Mouse (Mus musculus): ENCODE measurements around the gene Lrg1. TPM values are rescaled to one million over a fixed set of nuclear protein-coding genes. Genes with fewer than 3 reads are reported as not detected.
A peak's percentile ranks its signal among the peaks of the same experiment; 100 is the strongest.

The Lrg1 gene
- total RNA-seq, 2 experiments from 2014 or later = 1.6 to 4.7 TPM

GRCm38 (mm10) chr17:56136558-56136957 lies 14.8 kb upstream of the Lrg1 start:
- no peak for ATAC-seq (replicated peaks; ENCODE audit: poor library complexity)

DNA sequence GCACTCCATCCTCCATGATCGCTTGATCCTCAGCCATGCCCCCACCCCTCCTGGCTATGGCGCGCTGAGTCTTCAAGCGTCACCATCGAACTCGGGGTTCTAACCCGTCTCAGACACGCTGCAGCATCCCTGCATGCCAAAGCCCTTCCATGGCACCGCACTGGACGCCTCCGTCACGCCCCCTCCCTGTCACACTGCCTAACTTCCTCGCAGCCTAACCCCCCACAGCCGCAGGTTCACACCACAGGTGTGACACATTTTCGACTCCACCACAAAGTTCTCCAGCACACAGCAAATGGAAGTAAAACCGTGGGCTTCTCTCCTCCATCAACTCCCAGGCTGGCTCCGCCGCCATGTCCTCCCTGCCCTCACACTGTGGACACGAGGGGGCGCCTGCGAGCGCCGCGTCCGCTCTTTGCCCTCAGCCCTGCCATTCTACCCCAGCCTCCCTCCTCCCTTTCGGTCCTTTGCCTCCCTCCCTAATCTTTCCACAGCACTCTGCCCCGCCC lies 12.7 kb upstream of the Lrg1 start:
- ATAC-seq (replicated peaks; ENCODE audit: poor library complexity) = peak; percentile 70

- peak; percentile 64 for ATAC-seq (replicated peaks; ENCODE audit: poor library complexity)
Measured at GRCm38 (mm10) chr17:56133457-56134363, 11.9 kb upstream of the Lrg1 start.

DNA sequence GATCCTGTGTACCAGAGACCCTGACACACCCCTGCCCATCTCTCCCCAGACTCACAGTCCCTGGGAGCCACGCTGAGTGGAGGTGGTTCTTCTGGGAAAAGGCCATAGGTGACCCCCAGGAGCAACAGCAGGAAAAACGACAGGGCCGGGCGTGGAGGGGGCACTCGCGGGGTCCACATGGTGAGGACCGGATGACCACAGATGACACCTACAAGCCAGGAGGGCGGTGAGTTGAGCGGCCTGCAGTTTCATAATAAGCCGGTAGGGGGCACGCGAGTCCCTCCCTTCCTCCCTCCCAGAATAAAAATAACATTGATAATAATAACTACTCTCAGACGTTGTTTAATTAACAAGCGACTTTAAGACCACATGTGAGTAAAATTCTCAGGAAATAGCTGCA lies 10.9 kb upstream of the Lrg1 start:
- peak; percentile 50 for ATAC-seq (replicated peaks; ENCODE audit: poor library complexity)

- ATAC-seq (replicated peaks; ENCODE audit: poor library complexity) = peak; percentile 31; the same call in 1 of the 2 replicates
Measured at GRCm38 (mm10) chr17:56131814-56132213, 10.0 kb upstream of the Lrg1 start.

GRCm38 (mm10) chr17:56131136-56131535 lies 9.3 kb upstream of the Lrg1 start:
- ATAC-seq (replicated peaks; ENCODE audit: poor library complexity) = no peak

DNA sequence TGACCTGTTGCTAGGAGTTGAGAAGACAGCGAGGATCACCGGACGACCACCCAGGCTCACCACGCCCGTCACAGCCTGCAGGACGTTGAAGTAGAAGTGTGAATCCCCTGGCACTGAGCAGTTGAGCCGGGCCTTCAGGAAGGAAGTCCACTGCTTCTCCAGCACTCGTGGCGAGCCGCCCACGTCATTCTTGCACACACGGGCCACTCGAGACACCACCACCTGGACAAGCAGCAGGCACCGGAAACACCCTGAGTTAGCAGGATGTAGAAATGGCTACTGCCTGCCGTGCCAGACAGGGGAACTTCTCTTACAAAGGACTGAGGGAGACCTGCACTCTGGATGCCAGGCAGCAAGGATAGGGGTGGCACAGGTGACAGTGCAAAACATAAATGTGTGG lies 6.4 kb upstream of the Lrg1 start:
- ATAC-seq (replicated peaks; ENCODE audit: poor library complexity) = 0 out of 2 replicates have a peak, but pooled peaks have one; percentile 9

GRCm38 (mm10) chr17:56126175-56126574 lies 4.4 kb upstream of the Lrg1 start:
- no peak for ATAC-seq (replicated peaks; ENCODE audit: poor library complexity)

- ATAC-seq (replicated peaks; ENCODE audit: poor library complexity) = no peak
Measured at GRCm38 (mm10) chr17:56125276-56125630, 3.5 kb upstream of the Lrg1 start.

GRCm38 (mm10) chr17:56124377-56125275 lies 2.8 kb upstream of the Lrg1 start:
- ATAC-seq (replicated peaks; ENCODE audit: poor library complexity) = peak; percentile 60

GRCm38 (mm10) chr17:56123681-56124340 lies 2.0 kb upstream of the Lrg1 start:
- ATAC-seq (replicated peaks; ENCODE audit: poor library complexity) = no peak

DNA sequence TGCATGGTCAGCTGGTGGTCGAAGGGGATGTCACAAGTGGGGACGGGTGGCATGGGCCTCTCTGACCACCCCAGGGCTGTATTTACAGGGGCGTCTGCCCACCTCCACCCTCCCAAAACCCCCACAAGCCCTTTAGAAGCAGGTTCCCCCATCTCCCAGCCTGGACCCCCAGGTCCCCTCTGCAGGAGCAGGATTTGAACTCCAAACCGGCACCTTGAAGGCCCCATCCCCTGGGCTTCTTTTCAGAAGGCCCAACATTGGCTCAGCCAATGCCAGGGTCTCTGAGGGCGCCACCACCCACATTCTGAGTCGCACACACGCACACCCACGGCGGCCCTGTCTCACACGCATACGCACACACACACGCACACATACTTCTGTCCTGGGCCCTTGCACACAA lies 1.4 kb upstream of the Lrg1 start:
- ATAC-seq (replicated peaks; ENCODE audit: poor library complexity) = no peak

DNA sequence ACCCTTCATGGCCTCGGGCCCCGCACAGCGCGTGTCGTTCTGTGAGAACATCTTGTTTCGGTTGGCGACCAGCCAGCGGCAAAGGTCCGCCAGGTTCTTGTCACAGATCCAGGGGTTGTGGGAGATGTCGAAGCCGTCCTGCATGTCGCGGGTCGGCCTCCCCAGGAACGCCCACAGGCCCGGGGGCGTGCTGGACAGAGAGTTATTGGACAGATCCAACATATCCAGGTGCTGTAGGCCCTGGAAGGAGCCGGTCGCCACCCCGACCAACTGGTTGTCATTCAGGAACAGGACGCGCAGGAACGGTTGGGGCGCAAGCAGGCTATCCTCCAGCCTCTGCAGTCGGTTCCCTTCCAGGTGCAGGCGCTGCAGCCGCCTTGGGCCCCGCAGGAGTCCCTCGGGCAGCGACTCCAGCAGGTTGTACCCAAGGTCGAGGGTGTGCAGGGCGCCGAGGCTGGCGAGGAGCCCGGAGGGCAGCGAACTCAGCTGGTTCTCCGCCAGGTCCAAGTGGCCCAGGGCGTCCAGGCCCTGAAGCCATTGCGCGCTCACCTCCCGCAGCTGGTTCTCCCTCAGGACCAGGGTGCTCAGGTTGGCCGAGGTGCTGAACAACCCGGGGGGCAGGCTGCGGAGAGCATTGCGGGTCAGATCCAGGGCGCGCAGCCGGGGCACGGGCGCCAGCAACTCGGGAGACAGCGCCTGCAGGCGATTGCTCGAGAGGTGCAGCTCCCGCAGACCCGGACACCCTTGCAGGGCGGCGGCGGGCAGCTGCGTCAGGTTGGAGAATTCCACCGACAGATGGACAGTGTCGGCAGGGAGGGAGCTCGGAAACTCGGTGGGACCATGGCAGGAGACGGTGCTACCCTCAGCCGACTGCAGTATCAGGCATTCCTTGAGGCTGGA lies 1.6 kb downstream of the Lrg1 start:
- ATAC-seq (replicated peaks; ENCODE audit: poor library complexity) = no peak; the same call in 1 of the 2 replicates

GRCm38 (mm10) chr17:56119431-56119830 lies 2.4 kb downstream of the Lrg1 start:
- ATAC-seq (replicated peaks; ENCODE audit: poor library complexity) = 0 out of 2 replicates have a peak, but pooled peaks have one; percentile 12

- ATAC-seq (replicated peaks; ENCODE audit: poor library complexity) = peak; percentile 52
Measured at GRCm38 (mm10) chr17:56117251-56117710, 4.5 kb downstream of the Lrg1 start, which contains the start of gene Plin5. Gene Plin5, minus strand, starts transcription at chr17:56117596.

DNA sequence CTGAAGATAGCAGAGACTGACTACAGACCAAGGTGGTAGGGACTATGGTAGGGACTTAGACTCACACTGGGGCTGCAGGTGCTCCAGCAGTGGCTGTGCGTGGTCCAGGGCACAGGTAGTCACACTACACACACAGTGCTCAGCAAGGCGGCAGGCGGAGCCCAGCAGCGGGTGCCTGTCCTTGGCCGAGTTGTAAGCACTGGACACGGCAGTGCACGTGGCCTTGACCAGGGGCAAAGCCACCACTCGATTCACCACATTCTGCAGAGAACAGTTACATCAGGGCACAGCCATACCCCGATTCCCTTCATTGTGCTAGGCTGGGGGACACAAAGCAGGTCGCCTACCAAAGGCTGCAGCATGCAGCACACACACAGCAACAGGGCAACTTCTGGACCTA lies 5.6 kb downstream of the Lrg1 start:
- ATAC-seq (replicated peaks; ENCODE audit: poor library complexity) = no peak

- no peak for ATAC-seq (replicated peaks; ENCODE audit: poor library complexity)
Measured at GRCm38 (mm10) chr17:56112743-56113142, 9.1 kb downstream of the Lrg1 start.

DNA sequence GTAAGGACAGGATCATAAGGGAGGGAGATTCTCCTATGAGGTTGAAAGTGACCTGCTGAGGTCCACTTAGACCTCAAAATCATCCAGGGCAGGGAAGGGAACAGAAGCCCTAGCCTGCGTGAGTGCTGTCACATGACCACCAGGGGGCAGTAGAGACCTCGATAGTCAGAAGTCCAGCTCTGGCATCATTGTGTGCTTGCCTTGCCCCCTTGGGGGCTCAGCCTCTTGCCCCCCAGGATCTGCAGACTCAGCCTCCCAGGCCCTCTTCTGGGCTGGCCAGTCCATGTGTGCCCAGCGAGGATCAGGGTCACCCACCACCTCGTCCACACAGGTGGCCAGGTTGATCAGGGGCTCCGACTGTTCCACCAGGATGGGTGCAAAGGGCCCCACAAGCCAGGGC lies 9.9 kb downstream of the Lrg1 start:
- ATAC-seq (replicated peaks; ENCODE audit: poor library complexity) = peak; percentile 76

GRCm38 (mm10) chr17:56111021-56111420 lies 10.8 kb downstream of the Lrg1 start:
- no peak for ATAC-seq (replicated peaks; ENCODE audit: poor library complexity)

- no peak for ATAC-seq (replicated peaks; ENCODE audit: poor library complexity)
Measured at GRCm38 (mm10) chr17:56110571-56110970, 11.2 kb downstream of the Lrg1 start.

Measured in megakaryocyte progenitor cell, adult 5-6 weeks (primary cell).